Mouse (Mus musculus): ENCODE results near the gene E2f8.

Gene E2f8

DNA sequence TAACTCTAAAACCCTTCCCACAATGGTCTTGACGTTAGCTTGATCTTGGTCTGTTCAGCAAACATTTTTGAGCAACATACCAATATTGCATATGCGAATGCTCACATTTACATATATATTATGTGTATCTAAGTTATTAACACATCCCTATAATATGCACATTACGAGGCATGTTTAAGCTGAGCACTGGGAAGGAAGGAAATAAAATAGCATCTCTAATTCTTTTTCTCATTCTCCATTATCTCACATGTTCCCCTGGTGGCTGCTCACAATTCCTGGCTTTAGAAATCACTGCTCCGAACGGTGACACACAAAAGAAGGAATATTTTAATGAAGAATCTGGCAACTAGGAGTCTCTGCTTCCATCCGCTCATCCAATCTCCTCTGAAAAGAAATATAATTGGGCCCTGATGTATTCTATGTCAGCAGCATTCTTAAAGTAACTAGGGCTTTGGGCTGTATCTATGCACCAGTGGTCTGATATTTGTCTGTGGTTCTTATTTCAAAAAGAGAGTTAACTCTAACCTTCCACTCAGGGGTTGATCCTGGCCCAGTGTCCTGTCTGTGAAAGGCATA lies 29.8 kb downstream of the E2f8 start:
- no peak for DNase-seq

GRCm38 (mm10) chr7:48847820-48848650 lies 33.4 kb downstream of the E2f8 start, which contains the start of gene Csrp3:
Gene Csrp3, minus strand, starts transcription at chr7:48848033.
- DNase-seq, result no peak

GRCm38 (mm10) chr7:48846755-48847154 lies 34.6 kb downstream of the E2f8 start:
- no peak for DNase-seq

DNA sequence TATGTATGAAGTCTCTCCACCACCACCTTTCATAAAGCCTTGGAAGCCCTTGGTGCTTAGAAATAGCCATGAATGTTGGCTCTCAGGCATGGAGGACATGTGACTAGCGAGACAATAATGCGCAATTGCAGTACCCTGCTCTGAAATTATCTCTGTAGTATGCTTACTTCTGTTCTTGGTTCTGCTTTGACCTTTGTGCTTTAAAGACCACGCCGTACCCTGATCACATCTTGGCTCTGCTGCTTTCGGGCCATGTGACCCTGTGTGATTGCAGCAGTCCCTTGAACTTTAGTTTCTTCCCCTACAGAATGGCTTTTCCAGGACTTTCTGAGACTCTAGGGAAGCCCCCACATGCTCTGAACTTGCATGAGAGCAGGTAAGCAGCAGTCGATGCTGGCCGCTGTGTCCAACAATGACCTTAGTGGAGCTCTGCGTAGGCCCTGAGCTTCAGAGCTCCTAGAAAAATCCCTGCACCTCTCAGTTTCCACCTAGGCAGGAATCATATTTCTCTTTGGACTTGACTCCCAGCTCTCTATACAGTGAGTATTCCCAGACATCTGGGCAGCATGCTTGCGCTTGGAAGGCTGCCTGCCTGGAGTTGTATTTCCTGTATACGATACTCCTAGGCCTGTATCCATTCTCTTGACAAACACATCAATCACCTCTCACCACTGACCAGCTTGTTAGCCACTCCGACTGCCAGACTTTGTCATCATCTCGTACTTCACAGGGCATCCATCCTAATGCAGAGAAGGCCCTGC lies 36.0 kb downstream of the E2f8 start:
- DNase-seq, result no peak

DNA sequence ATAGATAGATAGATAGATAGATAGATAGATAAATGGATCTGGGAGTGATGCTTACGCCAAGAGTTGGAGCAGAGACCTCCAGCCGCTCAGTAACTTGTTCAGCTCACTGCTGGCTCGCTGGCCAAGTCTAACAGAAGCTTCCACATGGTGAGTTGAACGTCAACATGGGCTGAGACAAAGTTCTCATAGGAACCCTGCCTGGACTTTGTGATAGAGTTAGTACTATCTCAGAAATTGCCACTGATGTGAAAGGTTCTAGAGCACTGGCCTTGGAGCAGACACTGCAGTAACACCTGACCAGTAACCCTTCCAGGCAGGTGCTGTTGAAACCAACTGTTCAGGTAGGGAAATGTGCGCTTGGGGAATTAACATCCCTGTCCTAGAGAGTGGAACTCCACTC lies 37.9 kb downstream of the E2f8 start:
- no peak for DNase-seq

GRCm38 (mm10) chr7:48842353-48842752 lies 39.0 kb downstream of the E2f8 start:
- DNase-seq, result no peak

- DNase-seq, result no peak
These were observed 39.9 kb downstream of the E2f8 start for GRCm38 (mm10) chr7:48841538-48841937.

DNA sequence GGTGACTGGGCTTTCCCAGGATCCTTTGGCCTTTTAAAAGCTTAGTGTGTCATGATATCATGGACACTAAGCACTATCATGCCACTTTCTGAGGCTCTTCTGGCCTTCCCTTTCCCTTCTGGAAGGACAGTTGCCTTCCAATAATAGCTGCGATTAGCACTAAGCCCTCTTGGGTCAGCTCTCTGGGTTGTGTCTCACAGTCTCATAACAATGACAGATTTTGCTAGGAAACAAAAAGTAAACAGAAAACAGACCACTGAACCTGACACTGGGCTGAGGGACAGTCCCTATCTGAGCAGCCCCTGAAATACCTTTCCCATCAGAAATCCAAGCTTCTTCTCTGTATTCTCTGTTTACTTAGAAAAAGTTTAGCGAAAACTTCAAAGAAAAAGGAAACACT lies 40.9 kb downstream of the E2f8 start:
- no peak for DNase-seq

- no peak for DNase-seq
These were observed 43.0 kb downstream of the E2f8 start for GRCm38 (mm10) chr7:48838434-48838833.

DNA sequence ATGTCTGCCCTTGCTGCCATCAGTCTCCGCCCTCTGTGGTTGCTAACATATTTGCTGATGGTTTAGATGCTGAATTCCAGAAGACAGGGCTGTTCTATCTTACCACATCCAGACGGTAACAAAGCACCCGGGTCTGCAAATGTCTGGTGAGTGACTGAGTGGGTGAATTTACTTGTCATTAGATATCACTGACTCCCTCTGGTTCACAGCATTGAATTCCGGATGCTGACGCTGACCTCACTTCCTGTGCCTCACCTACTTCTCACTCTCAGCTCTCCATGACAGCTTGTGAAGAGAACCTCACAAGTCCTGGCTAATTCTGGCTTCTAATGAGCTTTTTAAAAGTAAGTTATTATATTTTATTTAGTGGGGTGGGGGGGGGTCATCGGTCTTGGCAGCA lies 44.4 kb downstream of the E2f8 start:
- DNase-seq, result no peak

DNA sequence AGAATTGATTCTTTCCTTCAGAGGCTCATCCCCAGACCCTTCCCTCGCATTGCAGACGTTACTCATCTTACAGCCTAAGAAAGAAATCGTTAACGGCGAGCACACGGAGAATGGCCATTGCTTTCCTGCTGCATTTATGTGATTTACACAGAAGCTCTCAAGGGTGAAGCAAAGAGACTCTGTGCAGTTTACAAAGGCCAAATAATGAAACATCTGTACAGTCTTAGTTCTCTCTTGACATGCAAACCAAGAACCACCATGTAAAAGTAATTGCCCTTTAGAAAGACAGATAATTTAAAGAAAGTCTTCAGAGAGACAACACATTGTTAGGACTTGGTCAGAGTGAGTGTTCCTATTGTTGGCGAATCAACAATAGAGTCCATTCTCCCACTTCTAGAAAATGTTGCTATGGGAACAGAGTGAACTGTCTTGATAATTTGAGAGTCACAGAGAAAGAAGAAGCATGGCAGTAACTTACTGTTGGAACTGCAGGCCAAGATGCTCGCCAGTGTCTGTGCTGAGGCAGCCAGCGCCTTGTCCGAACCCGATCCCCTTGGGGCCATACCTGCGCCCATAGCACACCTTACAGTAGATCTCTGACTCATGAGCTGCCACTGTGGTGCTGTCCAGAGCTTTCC lies 46.3 kb downstream of the E2f8 start:
- DNase-seq, result no peak

GRCm38 (mm10) chr7:48834371-48834970 lies 46.9 kb downstream of the E2f8 start:
- DNase-seq, result no peak

DNA sequence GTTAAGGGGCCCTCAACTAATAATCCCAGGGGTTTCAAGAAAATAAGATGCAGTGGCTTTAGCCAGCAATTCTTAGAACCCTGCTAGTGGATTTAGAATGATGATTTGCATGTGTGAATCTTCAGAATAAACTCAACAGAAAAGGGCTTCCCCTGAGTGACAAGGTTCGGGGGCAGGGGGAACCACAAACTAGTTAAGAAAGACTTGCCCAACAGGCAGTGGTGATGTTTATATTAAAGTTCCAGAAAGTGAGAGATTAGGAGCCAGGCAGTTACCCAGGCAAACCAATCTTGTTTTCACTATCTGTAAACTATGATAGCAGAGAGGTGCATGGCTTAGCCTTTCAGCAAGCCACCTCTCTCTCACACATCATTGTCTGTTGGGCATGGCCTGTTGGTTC lies 48.7 kb downstream of the E2f8 start:
- no peak for DNase-seq

DNA sequence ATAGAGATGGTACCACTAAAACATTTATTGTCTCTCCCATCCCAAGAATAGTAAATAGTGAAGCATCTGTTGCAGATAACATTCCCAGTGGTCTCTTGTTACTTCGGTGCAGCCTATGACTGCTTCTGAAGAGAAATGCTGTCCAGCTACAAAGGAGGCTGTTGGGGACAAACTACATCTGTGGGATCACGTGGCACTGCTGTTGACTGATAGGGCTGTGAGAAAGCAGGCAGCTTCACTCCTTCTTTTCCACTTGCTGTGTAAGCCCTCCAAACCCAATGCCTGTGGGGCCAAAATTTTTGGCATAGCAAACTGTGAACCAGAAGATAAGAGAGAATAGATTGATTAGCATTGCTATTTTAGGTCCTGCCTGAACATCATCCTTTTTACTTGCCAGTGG lies 51.0 kb downstream of the E2f8 start:
- DNase-seq, result no peak

- no peak for DNase-seq
These were observed 52.1 kb downstream of the E2f8 start for GRCm38 (mm10) chr7:48829177-48829910.

DNA sequence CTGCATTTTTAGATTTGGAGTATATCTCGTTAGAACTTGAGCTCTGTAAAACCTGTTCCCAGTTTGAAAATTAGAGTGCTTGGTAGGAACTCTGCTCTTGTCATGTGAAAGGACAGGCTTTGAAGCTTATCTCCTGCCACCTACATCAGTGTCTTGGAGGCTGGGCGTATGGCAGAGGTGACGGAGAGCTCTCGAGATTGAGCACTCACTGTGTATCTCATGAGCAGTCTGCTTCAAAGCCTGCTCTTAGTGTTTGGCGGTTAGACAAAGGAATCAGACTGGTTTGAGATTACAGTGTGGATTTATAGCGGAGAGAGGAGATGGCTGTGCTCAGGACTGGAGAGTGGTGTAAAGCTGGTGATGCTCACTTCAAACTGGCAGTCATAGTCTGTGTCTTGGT lies 56.2 kb downstream of the E2f8 start:
- no peak for DNase-seq

DNA sequence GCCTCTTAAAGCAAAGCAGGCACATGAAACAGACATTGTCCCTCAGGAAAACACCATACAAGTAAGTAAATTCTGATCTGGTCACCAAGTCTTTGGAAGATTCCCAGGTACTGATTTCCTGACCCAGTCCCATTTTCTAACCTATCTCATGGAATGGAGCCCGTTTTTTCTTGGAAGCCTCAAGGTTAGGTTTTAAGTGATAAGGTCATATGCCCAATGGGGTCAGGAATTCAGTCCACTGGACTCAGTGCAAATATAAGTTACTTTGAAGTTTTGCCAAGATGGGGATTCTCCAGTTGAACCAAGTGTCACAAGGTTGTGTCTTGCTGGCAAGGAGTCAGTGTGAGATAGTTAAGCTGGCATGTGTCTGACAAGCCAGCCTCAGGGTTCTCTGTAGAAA lies 56.7 kb downstream of the E2f8 start:
- no peak for DNase-seq

DNA sequence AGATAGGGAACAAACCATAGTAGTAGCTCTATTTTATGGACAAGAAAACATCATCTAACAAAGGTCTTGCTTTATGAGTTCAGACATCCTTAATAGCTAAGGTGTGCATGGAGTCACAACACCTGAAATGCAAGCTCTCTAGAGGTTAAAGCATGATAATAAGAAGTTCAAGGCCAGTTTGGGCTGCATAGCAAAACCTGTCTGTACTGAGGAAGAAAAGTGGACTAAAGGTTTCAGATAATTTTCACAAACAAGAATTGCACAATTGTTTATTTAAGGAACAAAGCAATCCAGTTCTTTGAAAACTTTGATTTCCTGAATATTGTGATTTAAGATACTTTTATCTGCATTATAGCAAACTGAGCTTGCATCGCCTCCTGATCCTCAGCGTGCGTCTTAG lies 57.8 kb downstream of the E2f8 start:
- DNase-seq, result no peak

GRCm38 (mm10) chr7:48821654-48822053 lies 59.7 kb downstream of the E2f8 start:
- DNase-seq, result no peak
